Mouse (Mus musculus) left cerebral cortex, adult 9 months (tissue): ENCODE data around the gene Fthl17a.

ENCODE experiments used
- DNase-seq, 2 experiments: peaks; one replicate each; pipeline ENCODE4 v3.0.0; 2022; ENCODE audit warnings: low spot score in 2 of 2

Gene Fthl17a

DNA sequence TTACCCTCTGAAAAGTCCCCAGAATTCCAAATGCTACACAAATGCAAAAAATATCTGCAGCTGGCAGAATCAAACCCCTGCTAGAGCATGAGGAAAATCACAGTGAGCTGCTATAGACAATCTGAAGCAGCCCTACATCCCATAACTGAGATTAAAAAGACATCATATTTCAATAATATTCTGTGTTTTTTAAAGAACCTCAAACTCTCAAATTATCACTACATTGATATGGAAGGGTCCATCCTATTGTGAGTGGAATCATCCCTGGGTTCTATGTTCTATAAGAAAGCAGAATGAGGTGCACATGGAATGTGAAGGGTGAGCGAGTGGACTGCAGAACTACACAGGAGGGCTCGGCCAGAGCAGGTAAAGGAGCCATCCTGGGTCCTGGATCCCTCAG, at the start of gene Fthl17a:
Fthl17a (plus strand) TSS at position 301 of the 400 bp plus-strand sequence.
- no peak for DNase-seq

DNA sequence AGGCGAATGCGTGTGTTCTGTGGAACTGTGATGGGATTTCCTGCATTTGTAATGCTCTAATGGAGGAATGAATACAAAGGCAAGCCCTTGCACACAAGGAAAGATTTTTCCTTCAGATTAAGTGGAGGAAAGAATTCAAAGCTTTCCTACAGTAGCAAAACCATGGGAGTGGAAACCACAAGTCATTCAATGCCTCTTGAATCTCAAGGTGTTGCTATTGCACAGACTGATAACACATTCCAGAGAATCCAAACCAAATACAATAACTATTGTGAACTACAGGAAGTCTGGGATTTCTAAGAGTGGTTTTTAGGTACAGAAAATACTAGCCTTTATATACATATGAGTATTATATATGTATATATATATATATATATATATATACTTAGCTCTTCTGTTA, 42.5 kb upstream of the Fthl17a start:
- no peak for DNase-seq

DNA sequence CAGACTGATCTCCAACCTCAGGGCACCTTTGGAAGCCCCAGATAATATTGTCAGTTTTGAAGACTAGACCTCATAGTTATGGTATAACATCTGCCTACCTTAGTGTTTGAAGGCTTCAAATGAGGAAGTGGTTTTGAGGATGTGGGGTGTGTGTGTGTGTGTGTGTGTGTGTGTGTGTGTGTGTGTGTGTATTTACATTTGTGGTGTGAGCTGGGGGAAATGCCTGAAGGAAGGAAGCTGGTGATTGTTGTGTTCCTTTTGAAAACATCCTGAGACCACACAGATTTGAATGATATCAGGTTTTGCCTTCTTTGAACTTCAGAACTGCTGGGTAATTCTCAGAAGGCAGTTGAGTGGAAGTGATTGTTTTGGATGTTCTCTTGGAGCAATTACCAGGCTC, 22.6 kb upstream of the Fthl17a start:
- DNase-seq: no peak

DNA sequence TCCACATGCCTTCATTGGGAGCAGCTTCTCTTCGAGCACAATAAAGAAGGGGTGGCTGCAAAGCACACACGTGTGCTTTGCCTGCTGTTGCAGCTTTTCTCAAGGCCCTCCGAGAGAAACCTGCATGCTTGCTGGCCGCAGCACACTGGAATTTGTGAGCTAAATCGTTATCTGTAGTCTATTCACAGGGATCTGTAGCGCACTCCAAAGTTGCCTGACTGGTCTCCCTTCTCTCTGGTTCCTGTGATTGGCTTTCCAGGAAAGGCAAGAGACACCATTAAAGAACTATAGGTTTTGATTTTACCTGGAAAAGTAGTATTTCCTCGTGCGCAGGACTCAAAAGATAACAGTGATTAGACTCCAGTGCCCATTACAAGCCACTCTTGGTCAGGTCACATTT, 22.3 kb downstream of the Fthl17a start:
- no peak for DNase-seq

DNA sequence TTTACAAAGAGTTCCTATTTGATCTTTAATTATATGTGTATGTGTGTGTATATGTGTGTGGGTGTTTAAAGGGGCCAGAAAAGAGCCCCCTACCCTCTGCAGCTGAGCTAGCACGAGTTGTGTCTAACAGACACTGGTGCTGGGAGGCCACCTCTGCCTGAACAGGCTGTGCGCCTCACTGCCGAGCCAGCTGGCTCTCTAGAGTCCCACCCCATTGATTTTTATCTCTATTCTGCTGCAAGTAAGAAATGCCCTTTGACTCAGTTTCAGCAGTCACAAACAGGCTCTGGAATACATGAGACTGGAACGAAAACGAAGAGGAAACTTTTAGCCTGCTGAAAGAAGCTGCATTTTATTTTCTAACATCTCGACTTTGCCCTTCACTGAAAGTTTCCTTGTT, 22.8 kb downstream of the Fthl17a start:
- DNase-seq: no peak

- DNase-seq: no peak
Observed at GRCm38 (mm10) chrX:85289846-85290245, 40.4 kb downstream of the Fthl17a start.

DNA sequence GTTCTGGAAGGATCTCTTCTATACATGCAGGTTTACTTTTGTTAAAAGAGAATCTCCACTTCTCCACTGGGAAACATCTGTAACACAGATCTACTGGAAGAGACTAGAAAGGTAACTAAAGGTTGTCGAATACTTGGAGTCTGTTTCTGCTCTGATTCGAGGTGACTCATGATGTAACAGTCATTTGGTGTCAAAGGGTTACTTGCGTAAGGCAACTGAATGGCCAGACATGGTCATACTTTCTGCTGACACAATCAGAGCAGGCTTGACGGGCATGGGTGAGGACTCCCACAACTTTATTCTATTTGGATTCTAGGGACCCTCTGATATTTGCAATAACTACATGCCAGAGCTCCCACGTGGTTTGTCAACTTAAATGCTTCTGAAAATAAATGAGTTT, 43.3 kb downstream of the Fthl17a start:
- no peak for DNase-seq

GRCm38 (mm10) chrX:85294001-85294400, 44.5 kb downstream of the Fthl17a start:
- DNase-seq: no peak

- DNase-seq: no peak
Observed at GRCm38 (mm10) chrX:85304674-85305073, 55.2 kb downstream of the Fthl17a start.

- no peak for DNase-seq
Observed at GRCm38 (mm10) chrX:85318576-85318975, 69.1 kb downstream of the Fthl17a start.

- peak in 1 of 2 experiments; percentile 20 for DNase-seq
Observed at GRCm38 (mm10) chrX:85319193-85319592, 69.7 kb downstream of the Fthl17a start.
